Mouse (Mus musculus) testis, postnatal 10 days (tissue): ENCODE measurements at regions not wholly inside any gene's neighbourhood (a gene's known extent, or its start where the extent isn't known, plus 50 kb on each side); places are given as distances from the start of the nearest gene placed in this dataset.

Experiments used
- DNase-seq: peaks from one replicate; pipeline ENCODE4 v3.0.0; 2021; ENCODE audit warnings: low spot score

GRCm38 (mm10) chr17:76205082-76205481, 653.3 kb upstream of the Fam98a start:
- DNase-seq, result no peak

DNA sequence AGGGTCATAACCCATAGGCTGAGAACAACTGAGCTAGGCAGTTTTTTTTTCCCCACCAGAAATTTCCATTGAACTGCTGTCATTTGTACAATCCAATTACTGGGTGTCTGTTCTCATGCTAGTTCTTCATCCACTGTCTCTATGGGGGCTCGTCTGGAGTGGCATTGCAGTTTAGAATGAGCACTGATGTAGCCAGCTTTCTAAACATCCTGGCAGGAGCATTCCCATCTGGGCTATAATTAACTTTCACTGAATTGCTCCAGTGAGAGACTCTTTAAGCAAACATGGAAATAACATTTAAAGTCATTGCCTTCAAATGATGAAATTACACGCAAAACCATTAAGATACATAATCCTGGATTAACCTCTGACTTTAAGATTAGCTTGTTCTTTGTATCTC, 633.1 kb upstream of the Fam98a start:
- no peak for DNase-seq

DNA sequence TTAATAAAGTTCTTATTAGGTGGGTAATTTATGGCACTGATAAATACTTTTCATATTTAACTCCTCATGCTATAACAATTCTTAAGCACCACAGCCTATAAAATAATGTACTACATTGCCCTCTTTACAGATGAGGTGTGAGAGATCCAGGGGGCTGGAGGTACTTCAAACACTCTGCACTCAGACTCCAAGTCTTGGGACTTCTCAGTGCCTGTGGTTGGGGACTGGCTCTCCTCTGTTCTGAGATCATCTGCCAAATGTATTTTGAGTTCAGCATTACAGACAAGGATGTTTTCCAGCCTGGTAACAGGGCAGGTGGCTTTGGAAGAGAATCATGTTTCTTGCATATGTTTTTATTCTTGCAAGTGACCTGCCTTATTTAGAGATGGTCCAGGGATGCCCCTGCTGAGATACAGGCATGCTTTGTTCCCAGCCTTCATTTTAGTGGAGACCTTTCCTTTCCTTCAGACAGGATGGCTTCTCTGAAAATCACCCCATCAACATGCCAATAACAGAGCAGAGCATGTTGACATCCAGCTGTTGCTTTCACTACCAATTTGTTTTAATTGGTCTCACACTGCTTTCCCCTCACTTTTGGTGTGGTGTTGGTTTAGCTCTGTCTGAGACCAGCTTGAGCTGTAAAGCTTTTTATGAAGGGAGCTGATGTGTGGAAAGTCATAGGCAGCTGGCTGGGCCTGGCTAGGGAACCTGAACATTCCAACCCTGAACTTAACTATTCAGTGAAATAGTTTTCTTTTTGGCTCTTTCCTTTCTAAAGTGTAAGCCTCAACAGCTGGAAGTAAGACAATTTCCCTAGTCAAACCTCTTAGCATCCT, 585.1 kb upstream of the Fam98a start:
- DNase-seq, result no peak

GRCm38 (mm10) chr17:76134030-76134429, 582.3 kb upstream of the Fam98a start:
- DNase-seq, result no peak

GRCm38 (mm10) chr17:76125260-76125659, 573.5 kb upstream of the Fam98a start:
- DNase-seq, result no peak

DNA sequence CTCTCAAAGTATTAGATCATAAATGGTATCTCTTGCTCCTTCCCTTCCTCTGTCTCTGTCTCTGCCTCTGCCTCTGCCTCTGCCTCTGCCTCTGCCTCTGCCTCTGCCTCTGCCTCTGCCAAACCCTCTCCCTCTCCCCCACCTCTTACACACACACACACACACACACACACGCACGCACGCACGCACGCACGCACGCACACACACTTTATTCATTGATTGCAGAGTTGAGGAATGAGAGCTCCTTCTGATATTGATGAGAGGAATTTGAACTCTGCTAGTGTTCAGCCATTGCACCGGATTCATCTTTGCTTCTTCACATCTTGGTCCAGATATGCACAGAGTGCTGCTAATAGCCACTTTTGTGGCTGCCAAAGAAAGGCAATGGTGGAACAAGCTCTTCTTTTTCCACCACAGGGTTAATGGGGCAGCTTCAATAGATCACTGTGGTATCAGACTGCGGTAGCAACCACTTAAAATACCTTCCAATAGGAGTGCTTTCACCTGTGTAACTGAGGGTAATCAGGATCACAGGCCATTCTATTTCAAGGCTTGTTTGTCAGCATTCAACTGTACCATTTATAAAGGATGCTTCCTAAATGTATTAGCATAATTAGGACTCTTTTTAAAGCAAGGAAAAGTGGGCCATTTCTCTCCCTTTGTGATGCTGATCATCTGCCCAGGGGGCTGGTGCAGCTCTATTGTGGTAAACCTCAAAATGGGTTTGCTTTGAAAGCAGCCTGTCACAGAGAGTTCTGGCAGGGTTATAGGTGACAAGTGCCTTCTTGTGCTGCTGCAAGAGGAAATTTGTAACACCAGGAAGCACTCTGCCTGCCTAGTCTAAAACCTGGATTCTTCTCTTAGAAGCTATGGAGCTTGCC, 559.8 kb upstream of the Fam98a start:
- DNase-seq, result no peak

DNA sequence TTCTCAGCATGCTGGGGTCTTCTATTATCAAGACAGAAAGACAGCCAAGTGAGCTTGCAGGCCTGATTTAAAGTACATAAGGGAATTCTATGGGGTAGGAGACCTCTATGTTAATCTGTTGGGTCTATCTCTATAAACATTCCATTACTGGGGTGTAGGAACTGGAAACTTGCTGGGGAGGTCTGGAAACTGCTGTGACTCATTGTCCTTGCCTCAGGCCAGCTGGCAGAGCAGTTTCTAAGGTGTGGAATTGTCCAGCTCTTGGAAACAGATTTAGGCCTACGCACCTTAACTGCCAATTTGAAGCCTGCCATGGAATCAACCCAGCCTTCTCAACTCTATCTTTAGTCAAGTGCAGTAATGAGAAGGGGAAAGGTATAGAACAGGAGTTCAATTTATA, 559.1 kb upstream of the Fam98a start:
- DNase-seq, result no peak

GRCm38 (mm10) chr17:76083536-76083935, 531.8 kb upstream of the Fam98a start:
- DNase-seq, result no peak

DNA sequence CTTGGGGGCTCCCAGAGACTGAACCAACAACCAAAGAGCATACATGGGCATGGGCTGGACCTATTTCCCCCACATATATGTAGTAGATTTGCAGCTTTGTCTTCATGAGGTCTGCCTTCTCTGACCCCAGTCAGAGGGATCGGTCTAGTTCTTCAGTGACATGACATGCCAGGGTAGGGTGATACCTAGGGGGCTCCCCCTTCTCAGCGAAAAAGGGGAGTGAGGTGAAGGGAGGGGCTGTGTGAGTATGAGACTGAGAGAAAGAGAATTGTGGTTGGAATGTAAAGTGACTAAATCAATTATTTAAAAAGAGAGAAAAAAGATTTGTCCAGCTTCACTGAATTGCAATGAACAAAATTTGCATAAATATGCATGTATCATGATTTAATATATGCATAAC, 530.0 kb upstream of the Fam98a start:
- no peak for DNase-seq

- no peak for DNase-seq
These were observed 494.7 kb upstream of the Fam98a start for GRCm38 (mm10) chr17:76046438-76046837.

GRCm38 (mm10) chr17:76032710-76033109, 481.0 kb upstream of the Fam98a start:
- DNase-seq, result no peak

GRCm38 (mm10) chr17:76008011-76008410, 456.3 kb upstream of the Fam98a start:
- DNase-seq, result no peak

DNA sequence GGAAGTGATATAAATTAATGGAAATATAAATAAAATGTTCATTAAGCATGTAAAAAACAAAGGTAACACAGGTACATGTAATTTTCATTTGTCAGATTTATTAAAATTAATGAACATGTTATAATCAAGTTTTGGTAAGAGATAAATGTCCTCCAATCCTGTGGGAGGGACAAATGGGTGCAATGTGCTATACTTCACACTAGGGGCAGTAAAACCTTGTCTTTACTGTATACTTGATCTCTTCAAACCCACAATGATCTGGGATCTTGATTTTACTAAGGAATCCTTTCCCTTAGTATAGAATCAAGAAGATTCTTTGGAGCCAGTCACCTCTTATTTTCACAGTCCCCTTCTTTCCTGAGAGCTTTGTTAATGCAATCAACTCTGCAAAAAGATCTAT, 451.1 kb upstream of the Fam98a start:
- no peak for DNase-seq

DNA sequence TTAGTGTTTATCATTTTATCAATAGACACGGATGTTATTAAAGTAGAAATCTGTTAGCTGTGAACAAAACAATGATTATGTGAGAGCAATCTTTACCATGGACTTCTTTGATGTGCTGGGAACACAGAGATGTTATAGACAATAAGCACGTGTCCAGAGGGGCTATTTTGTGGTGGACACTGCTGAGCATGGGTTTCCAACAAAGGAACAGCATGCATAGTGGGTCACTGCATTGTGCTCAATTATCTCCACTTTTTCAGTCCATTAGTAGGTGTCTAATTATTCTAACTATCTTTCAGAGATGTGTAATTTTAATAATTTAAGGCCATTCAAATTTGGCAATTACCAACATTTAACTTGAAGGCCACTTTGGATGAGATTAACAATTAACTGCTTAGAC, 409.6 kb upstream of the Fam98a start:
- no peak for DNase-seq

- no peak for DNase-seq
These were observed 385.1 kb upstream of the Fam98a start for GRCm38 (mm10) chr17:75936686-75937380.

GRCm38 (mm10) chr17:75931022-75931421, 379.3 kb upstream of the Fam98a start:
- DNase-seq, result peak; percentile 40

DNA sequence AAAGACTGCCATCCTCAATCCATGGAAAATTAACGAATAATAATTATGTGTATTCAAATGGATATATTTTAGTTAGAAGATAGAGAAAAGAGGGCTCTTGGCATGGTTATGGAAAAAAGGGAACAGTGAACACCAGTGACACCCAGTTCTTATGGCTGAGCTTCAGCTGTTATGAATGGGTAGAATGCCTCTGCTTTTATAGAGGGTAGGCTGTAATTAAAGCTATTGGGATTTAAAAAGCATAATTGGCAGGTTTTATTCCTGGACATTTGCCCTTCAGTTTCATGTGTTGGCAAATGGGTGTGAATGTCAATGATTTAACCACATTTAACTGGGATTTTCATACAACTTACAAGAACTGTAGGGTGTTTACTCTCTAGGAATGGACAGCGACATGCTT, 368.5 kb upstream of the Fam98a start:
- DNase-seq, result no peak

DNA sequence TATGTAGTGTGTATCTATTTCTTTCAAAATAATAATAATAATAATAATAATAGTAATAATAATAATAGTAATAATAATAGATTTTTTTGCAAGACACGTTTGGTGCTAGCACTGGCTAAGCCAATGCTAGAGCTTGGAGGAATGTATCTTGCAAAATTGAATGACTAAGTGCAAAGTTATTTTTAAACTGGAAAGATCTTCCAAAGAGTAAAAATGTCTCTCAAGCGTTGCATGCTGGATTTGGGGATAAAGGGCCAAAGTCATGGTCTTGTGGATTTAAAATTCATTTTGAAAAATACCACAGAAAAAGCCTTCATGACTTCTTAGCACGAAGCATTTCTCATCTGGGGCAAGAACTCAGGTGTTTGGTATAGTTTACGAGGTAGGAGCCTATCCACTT, 365.3 kb upstream of the Fam98a start:
- no peak for DNase-seq

GRCm38 (mm10) chr17:75916590-75916989, 364.8 kb upstream of the Fam98a start:
- no peak for DNase-seq

- no peak for DNase-seq
These were observed 363.5 kb upstream of the Fam98a start for GRCm38 (mm10) chr17:75915256-75915655.

DNA sequence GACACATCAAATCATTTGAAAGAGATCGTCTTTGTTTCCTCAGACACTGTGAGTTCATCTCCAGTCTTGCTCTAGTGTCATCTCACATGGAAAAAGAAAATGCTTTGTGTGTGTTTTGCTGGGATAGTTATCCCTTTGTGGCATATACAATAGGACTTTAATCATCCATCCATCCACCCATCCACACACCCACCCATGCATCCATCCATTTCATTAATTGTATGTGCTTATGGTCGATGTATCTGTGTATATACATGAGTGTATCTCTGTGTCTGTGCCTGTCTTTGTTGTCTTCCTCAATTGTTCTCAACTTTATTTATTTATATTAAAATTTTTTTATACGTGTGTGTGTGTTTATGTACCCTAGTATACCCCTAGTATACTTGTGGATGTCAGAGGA, 355.3 kb upstream of the Fam98a start:
- DNase-seq, result no peak

DNA sequence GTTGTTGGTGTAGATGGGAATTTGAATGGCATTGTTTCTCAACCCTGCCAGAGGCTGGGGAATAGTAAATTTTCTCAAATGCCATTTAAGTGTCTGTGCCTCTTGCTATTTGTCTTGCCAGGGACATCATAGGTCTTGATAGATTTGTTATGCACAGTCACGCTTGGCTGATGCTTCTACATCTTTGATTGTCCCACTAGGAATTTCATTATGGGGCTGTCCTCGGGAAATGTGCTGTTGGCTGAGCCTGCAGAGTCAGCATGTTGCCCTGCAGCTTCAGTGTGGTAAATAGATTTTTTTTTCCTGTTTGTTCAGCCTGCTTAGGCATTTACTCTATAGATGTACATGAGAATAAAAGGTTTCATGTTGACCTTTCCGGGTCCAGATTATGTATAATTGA, 354.9 kb upstream of the Fam98a start:
- DNase-seq, result no peak

GRCm38 (mm10) chr17:75895436-75895835, 343.7 kb upstream of the Fam98a start:
- DNase-seq, result no peak
